Mouse (Mus musculus) spleen, postnatal 4 days (tissue): ENCODE results near the gene Tjp2.
A peak's percentile ranks its signal among the peaks of the same experiment; 100 is the strongest.
"Not testable (repeated sequence)": the region's sequence is repeated elsewhere in the genome, so short reads cannot be mapped to it uniquely, and the experiment has no call there.

Experiments used
- DNase-seq, 2 experiments: peaks; one replicate each; pipeline ENCODE4 v3.0.0; 2022; ENCODE audit warnings: low spot score in 2 of 2

Gene Tjp2

GRCm38 (mm10) chr19:24224500-24225304 is at the start of gene Tjp2:
Tjp2 (minus strand) TSS chr19:24225030.
- peak; percentile 34 to 73 for DNase-seq

GRCm38 (mm10) chr19:24274281-24274680 is 49.5 kb upstream of the Tjp2 start:
- DNase-seq, result no peak

- DNase-seq, result peak; percentile 72 to 89
Observed at GRCm38 (mm10) chr19:24271746-24272426, 47.1 kb upstream of the Tjp2 start.

- DNase-seq, result no peak
Observed at GRCm38 (mm10) chr19:24271326-24271725, 46.5 kb upstream of the Tjp2 start.

GRCm38 (mm10) chr19:24268531-24268930 is 43.7 kb upstream of the Tjp2 start:
- no peak for DNase-seq

- no peak for DNase-seq
Observed at GRCm38 (mm10) chr19:24266046-24266830, 41.4 kb upstream of the Tjp2 start.

GRCm38 (mm10) chr19:24264991-24265390 is 40.2 kb upstream of the Tjp2 start:
- DNase-seq, result peak; percentile 75 to 90

- DNase-seq, result no peak
Observed at GRCm38 (mm10) chr19:24262736-24263135, 37.9 kb upstream of the Tjp2 start.

GRCm38 (mm10) chr19:24259390-24260351 is 34.8 kb upstream of the Tjp2 start:
- no peak for DNase-seq

GRCm38 (mm10) chr19:24258368-24258767 is 33.5 kb upstream of the Tjp2 start:
- DNase-seq, result no peak

GRCm38 (mm10) chr19:24257962-24258361 is 33.1 kb upstream of the Tjp2 start:
- no peak for DNase-seq

- DNase-seq, result no peak
Observed at GRCm38 (mm10) chr19:24253657-24254260, 28.9 kb upstream of the Tjp2 start.

GRCm38 (mm10) chr19:24251869-24252268 is 27.0 kb upstream of the Tjp2 start:
- no peak for DNase-seq

GRCm38 (mm10) chr19:24243340-24243739 is 18.5 kb upstream of the Tjp2 start:
- DNase-seq, result no peak

GRCm38 (mm10) chr19:24241799-24242546 is 17.1 kb upstream of the Tjp2 start:
- no peak for DNase-seq

- DNase-seq, result no peak
Observed at GRCm38 (mm10) chr19:24241271-24241670, 16.4 kb upstream of the Tjp2 start.

GRCm38 (mm10) chr19:24238011-24238410 is 13.2 kb upstream of the Tjp2 start:
- no peak for DNase-seq

GRCm38 (mm10) chr19:24232356-24232755 is 7.5 kb upstream of the Tjp2 start:
- DNase-seq, result not testable (repeated sequence)

- DNase-seq, result no peak
Observed at GRCm38 (mm10) chr19:24225305-24225696, 471 bp upstream of the Tjp2 start.

- no peak for DNase-seq
Observed at GRCm38 (mm10) chr19:24223851-24224251, 979 bp downstream of the Tjp2 start.
